In genomic region chr5:138441286-138442194, GRCm38 (mm10) we compare ENCODE assay signal across 8 mouse cellular contexts. TPM values are rescaled to one million over a fixed set of nuclear protein-coding genes. Genes with fewer than 3 reads are reported as not detected.
DNase-seq lines count a peak whose midpoint lies in the region; ATAC-seq lines count a peak whose summit lies in the region.

Gene Zfp157, plus strand, starts transcription at chr5:138441468.

- peak; percentile 95 for DNase-seq in CD4-positive, CD25-positive, alpha-beta regulatory T cell, adult 2 months (ENCODE audit: low read depth, low spot score)
- peak; percentile 54 for DNase-seq in fat pad, adult 2 months (ENCODE audit: extremely low read depth, low read depth, low spot score)
- DNase-seq in kidney, postnatal 10 days = peak; percentile 94
- peak; percentile 79 to 83 for DNase-seq in natural killer cell, adult 2 months (ENCODE audit: low spot score in 2 of 2)

- H3K27ac ChIP-seq in brown adipose tissue, adult 24 weeks (replicated peaks; ENCODE audit: low read depth, low read length) = peak within 1 kb of the TSS; percentile 67; the same call in 1 of the 2 replicates
- peak within 1 kb of the TSS; percentile 83 for H3K27ac ChIP-seq in heart, embryonic 13.5 days (replicated peaks)
- peak within 1 kb of the TSS; percentile 64 for H3K27ac ChIP-seq in liver, embryonic 12.5 days
- peak within 1 kb of the TSS; percentile 82 for H3K27ac ChIP-seq in stomach, embryonic 15.5 days

- H3K4me2 ChIP-seq in heart, embryonic 13.5 days = peak within 1 kb of the TSS; percentile 85
- peak within 1 kb of the TSS; percentile 78 for H3K4me2 ChIP-seq in liver, embryonic 12.5 days
- peak within 1 kb of the TSS; percentile 62 for H3K4me2 ChIP-seq in stomach, embryonic 15.5 days

- H3K9ac ChIP-seq in heart, embryonic 13.5 days = peak within 1 kb of the TSS; percentile 99
- peak within 1 kb of the TSS; percentile 90 for H3K9ac ChIP-seq in liver, embryonic 12.5 days
- peak within 1 kb of the TSS; percentile 95 for H3K9ac ChIP-seq in stomach, embryonic 15.5 days

- WGBS in heart, embryonic 13.5 days = under 1% methylated on average over 49 of the region's 49 CpGs
- under 1% methylated on average over 49 of the region's 49 CpGs for WGBS in liver, embryonic 12.5 days (ENCODE audit: insufficient replicate concordance)
- WGBS in stomach, embryonic 15.5 days = under 1% methylated on average over 49 of the region's 49 CpGs

- H3K4me3 ChIP-seq in brown adipose tissue, adult 24 weeks (ENCODE audit: insufficient read depth, low read depth, low read length) = peak within 1 kb of the TSS; percentile 99
- H3K4me3 ChIP-seq in heart, embryonic 13.5 days = peak within 1 kb of the TSS; percentile 97
- H3K4me3 ChIP-seq in liver, embryonic 12.5 days = peak within 1 kb of the TSS; percentile 86
- peak within 1 kb of the TSS; percentile 91 for H3K4me3 ChIP-seq in stomach, embryonic 15.5 days (replicated peaks)

- no peaks in the 10 kb centered on the region for H3K27me3 ChIP-seq in heart, embryonic 13.5 days (replicated peaks)
- no peaks in the 10 kb centered on the region for H3K27me3 ChIP-seq in liver, embryonic 12.5 days (replicated peaks)
- H3K27me3 ChIP-seq in stomach, embryonic 15.5 days (replicated peaks) = no peaks in the 10 kb centered on the region

- peaks cover 35% of the 10 kb centered on the region for H3K36me3 ChIP-seq in heart, embryonic 13.5 days
- peaks cover 21% of the 10 kb centered on the region for H3K36me3 ChIP-seq in liver, embryonic 12.5 days
- H3K36me3 ChIP-seq in stomach, embryonic 15.5 days = peaks cover 10% of the 10 kb centered on the region; the same call in 1 of the 2 replicates

- H3K4me1 ChIP-seq in brown adipose tissue, adult 24 weeks (ENCODE audit: control insufficient read depth, insufficient read depth, insufficient read length, low read length) = peaks cover 8% of the 10 kb centered on the region
- H3K4me1 ChIP-seq in heart, embryonic 13.5 days = peaks cover 23% of the 10 kb centered on the region
- peaks cover 19% of the 10 kb centered on the region for H3K4me1 ChIP-seq in liver, embryonic 12.5 days
- peaks cover 6% of the 10 kb centered on the region for H3K4me1 ChIP-seq in stomach, embryonic 15.5 days

- H3K9me3 ChIP-seq in heart, embryonic 13.5 days = no peaks in the 10 kb centered on the region
- no peaks in the 10 kb centered on the region for H3K9me3 ChIP-seq in liver, embryonic 12.5 days (replicated peaks)
- H3K9me3 ChIP-seq in stomach, embryonic 15.5 days = no peaks in the 10 kb centered on the region

- ATAC-seq in heart, embryonic 13.5 days (ENCODE audit: extremely low read depth, insufficient number of reproducible peaks, low FRiP score, low TSS enrichment) = peak; percentile 98
- peak; percentile 100 for ATAC-seq in liver, embryonic 12.5 days
- ATAC-seq in stomach, embryonic 15.5 days (ENCODE audit: insufficient read depth, low FRiP score, low read depth) = peak; percentile 100

RNA-seq across cellular contexts. Expression of gene Zfp157, which starts in this region (rescaled TPM):
- 2.7 and 3.7 TPM in 2 replicates for polyA plus RNA-seq in brown adipose tissue, adult 24 weeks (2012; ENCODE audit: insufficient read depth, insufficient read length, missing spikeins)
- polyA plus RNA-seq in heart, embryonic 13.5 days (2015; fragmentation: Nextera tagmentation; extraction: Ambion mirVana) = 19.1 and 19.9 TPM in 2 replicates
- polyA plus RNA-seq in liver, embryonic 12.5 days (2016; fragmentation: Nextera tagmentation; extraction: Ambion mirVana) = 7.6 and 9.0 TPM in 2 replicates
- 30.4 and 31.3 TPM in 2 replicates for polyA plus RNA-seq in stomach, embryonic 15.5 days (2015; fragmentation: Nextera tagmentation; extraction: Ambion mirVana)

Comparison
In these comparisons a context has a peak if more than half of its experiments do, and no peak if none do; other contexts are left out.
1. Peak in every context shown above with its lines: DNase-seq, ATAC-seq, H3K4me3 ChIP-seq and H3K27ac ChIP-seq.